Mouse (Mus musculus) v-Abl transformed pro-B cells (cell line): ENCODE results near the gene Dlg2.

Source experiments
- in situ Hi-C, 2 experiments: fragments of 400-800 bp; cut with MboI; formaldehyde crosslinking; loops; one replicate each; pipeline ENCODE4 v1.15.1; 2025; ENCODE audit not compliant: unreplicated experiment in 2 of 2

The Dlg2 gene

GRCm38 (mm10) chr7:91429712-91430275 lies 953.3 kb downstream of the Dlg2 start:
- in situ Hi-C loops = loop anchor here (5.0 to 25.0 kb wide), 7 partner anchors 915 to 1995 kb away; partner anchors contain the start of genes Ccdc81 (in 1 of the 2), Ccdc83 (in 1 of the 2) and Eed (in 1 of the 2)

GRCm38 (mm10) chr7:91431594-91432240 lies 955.2 kb downstream of the Dlg2 start:
- in situ Hi-C loops = loop anchor here (10.0 to 25.0 kb wide), 6 partner anchors 917 to 1997 kb away; partner anchors contain the start of genes Ccdc81 (in 1 of the 2), Ccdc83 (in 1 of the 2) and Eed (in 1 of the 2)

GRCm38 (mm10) chr7:91432563-91432962 lies 956.1 kb downstream of the Dlg2 start:
- in situ Hi-C loops = loop anchor here (10.0 to 25.0 kb wide), 6 partner anchors 918 to 1998 kb away; partner anchors contain the start of genes Ccdc81 (in 1 of the 2), Ccdc83 (in 1 of the 2) and Eed (in 1 of the 2)

- in situ Hi-C loops = loop anchor here (10.0 to 25.0 kb wide), 6 partner anchors 920 to 2000 kb away; partner anchors contain the start of genes Ccdc81 (in 1 of the 2), Ccdc83 (in 1 of the 2) and Eed (in 1 of the 2)
Observed at GRCm38 (mm10) chr7:91434739-91435138, 958.3 kb downstream of the Dlg2 start.

GRCm38 (mm10) chr7:91440326-91440725 lies 963.9 kb downstream of the Dlg2 start:
- in situ Hi-C loops = loop anchor here (25.0 kb wide), 4 partner anchors 1178 to 1528 kb away; partner anchors contain the start of genes Ccdc81 (in 1 of the 2), Ccdc83 (in 1 of the 2) and Eed (in 1 of the 2)

GRCm38 (mm10) chr7:91442447-91443376 lies 966.2 kb downstream of the Dlg2 start:
- in situ Hi-C loops = loop anchor here (25.0 kb wide), 4 partner anchors 1180 to 1530 kb away; partner anchors contain the start of genes Ccdc81 (in 1 of the 2), Ccdc83 (in 1 of the 2) and Eed (in 1 of the 2)

GRCm38 (mm10) chr7:91443377-91443714 lies 966.9 kb downstream of the Dlg2 start:
- in situ Hi-C loops = loop anchor here (25.0 kb wide), 4 partner anchors 1181 to 1531 kb away; partner anchors contain the start of genes Ccdc81 (in 1 of the 2), Ccdc83 (in 1 of the 2) and Eed (in 1 of the 2)

- in situ Hi-C loops = loop anchor here (25.0 kb wide), 4 partner anchors 1182 to 1532 kb away; partner anchors contain the start of genes Ccdc81 (in 1 of the 2), Ccdc83 (in 1 of the 2) and Eed (in 1 of the 2)
Observed at GRCm38 (mm10) chr7:91443913-91444312, 967.4 kb downstream of the Dlg2 start.

- in situ Hi-C loops = loop anchor here (25.0 kb wide), 4 partner anchors 1182 to 1532 kb away; partner anchors contain the start of genes Ccdc81 (in 1 of the 2), Ccdc83 (in 1 of the 2) and Eed (in 1 of the 2)
Observed at GRCm38 (mm10) chr7:91444728-91445127, 968.3 kb downstream of the Dlg2 start.

- in situ Hi-C loops = loop anchor here (5.0 to 25.0 kb wide), 7 partner anchors 571 to 1531 kb away; no protein-coding TSS in a partner anchor
Observed at GRCm38 (mm10) chr7:91456796-91457195, 980.3 kb downstream of the Dlg2 start.

GRCm38 (mm10) chr7:91457207-91457606 lies 980.7 kb downstream of the Dlg2 start:
- in situ Hi-C loops = loop anchor here (5.0 to 25.0 kb wide), 7 partner anchors 570 to 1530 kb away; no protein-coding TSS in a partner anchor

- in situ Hi-C loops = loop anchor here (25.0 kb wide), 3 partner anchors 1376 to 1526 kb away; no protein-coding TSS in a partner anchor
Observed at GRCm38 (mm10) chr7:91461352-91461751, 984.9 kb downstream of the Dlg2 start.

- in situ Hi-C loops = loop anchor here (25.0 kb wide), 3 partner anchors 1374 to 1524 kb away; no protein-coding TSS in a partner anchor
Observed at GRCm38 (mm10) chr7:91463256-91463655, 986.8 kb downstream of the Dlg2 start.

- in situ Hi-C loops = loop anchor here (25.0 kb wide), 3 partner anchors 1370 to 1520 kb away; no protein-coding TSS in a partner anchor
Observed at GRCm38 (mm10) chr7:91467061-91467460, 990.6 kb downstream of the Dlg2 start.

GRCm38 (mm10) chr7:91479145-91479544 lies 1002.7 kb downstream of the Dlg2 start:
- in situ Hi-C loops = no loop called here

GRCm38 (mm10) chr7:91481574-91482197 lies 1005.2 kb downstream of the Dlg2 start:
- in situ Hi-C loops = no loop called here

- in situ Hi-C loops = no loop called here
Observed at GRCm38 (mm10) chr7:91493234-91493633, 1016.8 kb downstream of the Dlg2 start.

- in situ Hi-C loops = no loop called here
Observed at GRCm38 (mm10) chr7:91495526-91495925, 1019.1 kb downstream of the Dlg2 start.

GRCm38 (mm10) chr7:91511119-91511518 lies 1034.6 kb downstream of the Dlg2 start:
- in situ Hi-C loops = no loop called here
